Mouse (Mus musculus): ENCODE measurements around the gene Lmbrd1.
"Not testable (repeated sequence)": the region's sequence is repeated elsewhere in the genome, so short reads cannot be mapped to it uniquely, and the experiment has no call there.

Lmbrd1 gene

DNA sequence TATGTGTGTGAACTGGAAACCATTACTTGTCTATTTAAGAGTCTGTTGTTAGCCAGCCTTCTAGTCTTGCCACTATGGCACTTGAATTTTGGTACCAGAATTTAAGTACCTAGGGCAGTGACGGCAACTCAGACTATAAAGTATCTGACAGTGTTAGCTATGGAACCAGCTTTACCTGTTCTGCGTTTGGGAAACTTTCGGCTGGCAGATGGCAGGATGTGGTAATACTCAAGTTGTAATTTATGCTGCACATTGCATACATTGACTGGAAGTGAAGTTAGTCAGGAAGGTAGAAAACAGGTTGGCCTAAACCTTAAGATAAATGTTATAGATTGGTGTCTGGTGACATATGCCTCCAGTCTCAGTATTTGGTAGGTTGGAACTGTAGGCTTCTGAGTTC lies 53.9 kb downstream of the Lmbrd1 start:
- no peak for DNase-seq

DNA sequence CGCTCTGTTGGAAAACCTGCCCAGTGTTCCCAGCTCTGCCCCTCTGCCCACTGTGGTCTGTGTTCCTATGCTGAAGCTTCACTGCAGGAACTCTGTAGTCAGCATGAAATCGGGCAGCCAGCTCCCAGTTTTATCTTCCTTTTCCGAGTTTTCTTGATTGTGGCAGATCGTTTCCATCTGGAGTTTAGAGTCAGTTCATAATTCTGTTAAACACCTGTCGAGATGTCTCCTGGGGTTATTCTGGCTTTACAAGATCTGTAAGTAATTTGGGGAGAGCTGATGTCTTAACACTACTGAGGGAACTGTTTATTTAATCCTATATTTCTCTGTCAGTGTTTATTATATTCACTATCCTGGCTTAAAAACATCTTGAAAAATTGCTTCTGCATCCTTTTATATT lies 56.4 kb downstream of the Lmbrd1 start:
- DNase-seq, result no peak

GRCm38 (mm10) chr1:24740903-24741302 lies 62.5 kb downstream of the Lmbrd1 start:
- no peak for DNase-seq

DNA sequence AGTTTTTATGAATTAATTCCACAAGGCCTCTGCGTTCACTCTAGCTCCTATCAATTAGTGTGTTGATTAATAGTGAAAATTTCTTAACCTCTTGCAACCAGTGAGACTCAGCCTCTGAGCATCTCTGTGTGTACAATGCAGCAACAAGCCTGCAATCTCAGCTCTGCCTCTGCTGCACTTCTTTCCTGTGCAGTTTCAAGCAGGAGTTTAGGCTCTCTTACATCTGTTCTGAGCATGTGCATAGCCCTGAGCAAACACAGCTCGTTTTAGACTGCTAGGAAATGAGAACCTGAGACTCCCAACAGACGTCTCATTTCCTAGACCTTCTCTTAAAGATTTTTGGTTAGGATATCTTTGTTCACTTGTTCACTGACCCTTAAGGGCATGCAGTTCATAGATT lies 63.1 kb downstream of the Lmbrd1 start:
- DNase-seq, result no peak

DNA sequence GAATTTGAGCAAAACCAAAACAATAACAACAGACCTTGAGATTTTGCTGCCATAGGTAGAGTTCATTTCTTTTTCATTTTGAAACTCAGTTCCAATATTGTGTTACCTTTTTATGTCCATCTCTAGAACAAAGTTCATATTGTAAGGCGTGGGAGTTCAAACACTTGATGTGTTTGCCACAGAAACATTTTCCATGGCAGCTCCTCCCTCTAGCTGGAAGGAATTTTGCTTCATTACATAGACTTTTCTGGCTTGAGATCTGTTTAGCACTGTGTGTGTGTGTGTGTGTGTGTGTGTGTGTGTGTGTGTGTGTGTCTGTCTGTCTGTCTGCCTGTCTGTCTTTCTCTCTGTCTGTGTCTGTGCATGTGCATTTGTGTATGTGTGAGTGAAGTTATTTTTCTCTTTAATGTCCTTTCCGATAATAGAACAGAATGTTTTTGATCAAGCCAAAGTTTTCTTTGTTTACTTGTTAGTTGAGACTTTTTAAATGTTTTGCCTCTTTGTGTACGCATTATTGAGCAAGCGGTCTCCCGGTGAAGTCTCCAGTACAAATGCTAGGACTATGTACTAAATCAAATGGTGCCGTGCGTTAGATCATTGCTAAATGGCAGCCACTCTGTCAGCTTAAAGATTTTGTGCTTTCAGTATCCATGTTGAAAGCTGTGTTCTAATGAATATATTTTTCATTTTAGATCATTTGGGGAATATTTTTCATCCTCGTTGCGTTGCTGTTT lies 64.9 kb downstream of the Lmbrd1 start:
- no peak for DNase-seq

- DNase-seq, result no peak
Observed at GRCm38 (mm10) chr1:24752715-24753114, 74.3 kb downstream of the Lmbrd1 start.

- DNase-seq, result no peak
Observed at GRCm38 (mm10) chr1:24758516-24758915, 80.1 kb downstream of the Lmbrd1 start.

DNA sequence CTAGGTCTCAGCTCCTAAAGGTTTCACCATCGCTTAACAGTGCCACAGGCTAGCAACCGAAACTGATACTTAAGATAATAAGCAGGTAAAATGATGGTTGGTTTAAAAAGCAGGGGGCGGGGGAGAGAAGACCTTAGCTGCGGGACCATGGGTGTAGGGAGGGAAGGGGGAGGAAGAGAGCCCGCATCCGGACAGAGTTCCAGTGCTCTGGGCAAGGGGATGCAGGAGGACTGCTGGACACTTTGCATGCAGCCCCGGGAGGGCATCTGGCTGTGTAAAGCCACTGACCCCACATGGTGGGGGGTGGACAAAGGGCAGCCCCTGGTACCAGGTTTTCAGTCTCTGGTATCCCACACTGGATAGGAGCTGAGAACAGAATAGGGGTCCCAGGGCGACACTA lies 88.0 kb downstream of the Lmbrd1 start:
- DNase-seq, result peak; percentile 84

- not testable (repeated sequence) for DNase-seq
Observed at GRCm38 (mm10) chr1:24767197-24767596, 88.8 kb downstream of the Lmbrd1 start.

- no peak for DNase-seq
Observed at GRCm38 (mm10) chr1:24773642-24774041, 95.2 kb downstream of the Lmbrd1 start.

- DNase-seq, result no peak
Observed at GRCm38 (mm10) chr1:24776576-24776975, 98.1 kb downstream of the Lmbrd1 start.

DNA sequence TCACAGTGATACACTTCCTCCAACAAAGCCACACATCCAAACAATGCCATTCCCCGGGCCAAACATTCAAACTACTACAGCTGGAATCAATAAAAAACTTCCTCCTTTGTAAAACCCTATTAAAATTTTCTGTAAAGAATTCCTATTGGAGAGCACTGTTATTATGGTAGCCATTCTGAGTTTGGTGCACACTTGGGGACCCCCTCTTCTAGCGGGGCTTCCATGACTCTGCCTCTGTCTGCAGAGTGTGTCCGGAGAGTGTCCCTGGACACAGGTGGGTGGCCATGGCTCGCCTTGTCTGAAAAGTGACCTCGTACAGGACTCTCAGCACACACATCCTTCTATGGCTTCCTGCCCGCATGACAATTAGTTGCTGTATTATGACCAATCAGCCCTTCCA lies 114.7 kb downstream of the Lmbrd1 start:
- DNase-seq, result no peak

DNA sequence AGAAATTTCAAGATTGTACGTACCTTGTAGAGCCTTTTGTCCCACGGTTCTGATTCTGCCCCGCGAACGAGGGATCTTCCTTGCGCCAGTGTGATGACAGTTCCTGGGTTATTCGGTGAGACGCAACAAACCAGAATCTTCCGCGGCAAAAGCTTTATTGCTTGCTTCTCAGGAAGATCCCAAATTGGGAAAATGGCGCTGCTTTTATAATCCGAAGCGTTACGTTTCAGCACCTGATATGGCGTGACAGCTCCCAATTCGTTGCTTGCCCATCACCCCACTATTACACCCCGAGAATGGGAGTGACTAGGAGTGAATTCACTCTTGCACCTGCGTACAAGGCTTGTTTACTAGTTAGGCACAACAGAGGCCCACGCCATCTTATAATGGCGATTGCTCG lies 129.5 kb downstream of the Lmbrd1 start:
- not testable (repeated sequence) for DNase-seq
